Mouse (Mus musculus) lung, adult 2 months (tissue): Measurements from ENCODE around the gene Cep152.

ENCODE experiments used
- CTCF ChIP-seq: fragments of 200-500 bp; IDR thresholded peaks from 2 replicates; pipeline ENCODE4 v1.5.1; 2011; ENCODE audit warnings: mild to moderate bottlenecking, low read length, control low read depth; ENCODE audit not compliant: insufficient read depth
- POLR2A ChIP-seq: fragments of 200-500 bp; IDR thresholded peaks from 2 replicates; pipeline ENCODE4 v1.6.1; 2011; ENCODE audit warnings: low read depth, mild to moderate bottlenecking, control low read depth, low read length, borderline replicate concordance; ENCODE audit errors: extremely low read depth

DNA sequence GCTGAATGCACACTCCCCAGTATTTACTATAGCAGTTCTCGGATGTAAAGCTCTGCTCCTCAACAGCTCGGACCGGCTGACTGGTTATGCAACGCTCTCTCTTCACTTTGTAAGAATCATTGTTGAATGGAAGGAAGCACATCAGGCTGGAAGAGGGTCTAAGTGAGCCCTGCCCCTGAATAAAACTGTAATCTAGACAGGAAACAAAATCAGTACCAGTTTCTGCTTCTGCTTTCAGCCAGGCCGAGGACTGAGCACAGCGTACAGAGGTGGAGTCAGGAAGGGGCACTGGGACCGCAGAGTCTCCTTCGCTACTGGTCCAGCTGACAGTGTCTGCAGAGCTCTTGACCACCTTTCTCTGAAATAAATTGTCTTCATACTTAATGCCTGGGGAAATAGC, 48.4 kb downstream of the Cep152 start:
- TF ChIP-seq CTCF: no peak
- TF ChIP-seq POLR2A: no peak
